Mouse (Mus musculus): ENCODE data around the gene Zfp827.

The Zfp827 gene

GRCm38 (mm10) chr8:79161172-79161778 lies 133.0 kb downstream of the Zfp827 start:
- peak; percentile 29 to 32 for DNase-seq

GRCm38 (mm10) chr8:79162533-79163308 lies 134.5 kb downstream of the Zfp827 start:
- peak in 1 of 2 experiments; percentile 20 for DNase-seq

- DNase-seq = no peak
These were observed 136.1 kb downstream of the Zfp827 start for GRCm38 (mm10) chr8:79164336-79164735.

GRCm38 (mm10) chr8:79165276-79165675 lies 137.0 kb downstream of the Zfp827 start:
- DNase-seq = no peak

- DNase-seq = no peak
These were observed 145.4 kb downstream of the Zfp827 start for GRCm38 (mm10) chr8:79173606-79174005.

- DNase-seq = no peak
These were observed 147.8 kb downstream of the Zfp827 start for GRCm38 (mm10) chr8:79175991-79176390.

GRCm38 (mm10) chr8:79179678-79180077 lies 151.4 kb downstream of the Zfp827 start:
- no peak for DNase-seq

- DNase-seq = no peak
These were observed 157.3 kb downstream of the Zfp827 start for GRCm38 (mm10) chr8:79185488-79185887.

- DNase-seq = no peak
These were observed 161.8 kb downstream of the Zfp827 start for GRCm38 (mm10) chr8:79190071-79190470.

- DNase-seq = no peak
These were observed 168.2 kb downstream of the Zfp827 start for GRCm38 (mm10) chr8:79196481-79196880.

GRCm38 (mm10) chr8:79198675-79199074 lies 170.4 kb downstream of the Zfp827 start:
- no peak for DNase-seq

- DNase-seq = no peak
These were observed 173.4 kb downstream of the Zfp827 start for GRCm38 (mm10) chr8:79201446-79202147.

- no peak for DNase-seq
These were observed 178.7 kb downstream of the Zfp827 start for GRCm38 (mm10) chr8:79206895-79207294.

GRCm38 (mm10) chr8:79208181-79208580 lies 179.9 kb downstream of the Zfp827 start:
- DNase-seq = no peak

GRCm38 (mm10) chr8:79208691-79209640 lies 180.7 kb downstream of the Zfp827 start:
- no peak for DNase-seq

- DNase-seq = no peak
These were observed 181.6 kb downstream of the Zfp827 start for GRCm38 (mm10) chr8:79209641-79210358.

GRCm38 (mm10) chr8:79211630-79212029 lies 183.4 kb downstream of the Zfp827 start:
- DNase-seq = no peak

GRCm38 (mm10) chr8:79222106-79222751 lies 194.0 kb downstream of the Zfp827 start:
- DNase-seq = no peak

- DNase-seq = no peak
These were observed 194.5 kb downstream of the Zfp827 start for GRCm38 (mm10) chr8:79222752-79223141.

- no peak for DNase-seq
These were observed 196.1 kb downstream of the Zfp827 start for GRCm38 (mm10) chr8:79224363-79224762.

GRCm38 (mm10) chr8:79225586-79225985 lies 197.3 kb downstream of the Zfp827 start:
- peak in 1 of 2 experiments; percentile 11 for DNase-seq

Data from spleen, adult 18-20 months (tissue).